Mouse (Mus musculus) adrenal gland, postnatal 36 days (tissue): ENCODE measurements around the gene Llgl1. TPM values are rescaled to one million over a fixed set of nuclear protein-coding genes. Genes with fewer than 3 reads are reported as not detected.

Source experiments
- DNase-seq, 2 experiments: peaks; one replicate each; pipeline ENCODE4 v3.0.0; 2021; ENCODE audit warnings: mixed read lengths in 1 of 2
- long read RNA-seq, 2 experiments: library from polyadenylated mRNA; stranded (forward); transcript quantifications; one replicate each; pipeline ENCODE4 v2.0.0; 2021; ENCODE audit warnings: borderline sequencing depth in 2 of 2
- total RNA-seq, 2 experiments: library from RNA; stranded (reverse); gene quantifications; 2 replicates each; pipeline ENCODE4 v1.2.3; 2021

The Llgl1 gene
- total RNA-seq, result 10 to 100 TPM; 23.6 to 24.7 TPM
- long read RNA-seq, experiment 1, full-length matches to known transcripts, result 3 of 16 reads
- long read RNA-seq, experiment 1, partial matches to known transcripts, result 8 of 16 reads
- long read RNA-seq, experiment 1, other reads (novel, unspliced or antisense), result 5 of 16 reads
- long read RNA-seq, experiment 2, full-length matches to known transcripts, result 7 of 13 reads
- long read RNA-seq, experiment 2, partial matches to known transcripts, result 2 of 13 reads
- long read RNA-seq, experiment 2, other reads (novel, unspliced or antisense), result 4 of 13 reads

DNA sequence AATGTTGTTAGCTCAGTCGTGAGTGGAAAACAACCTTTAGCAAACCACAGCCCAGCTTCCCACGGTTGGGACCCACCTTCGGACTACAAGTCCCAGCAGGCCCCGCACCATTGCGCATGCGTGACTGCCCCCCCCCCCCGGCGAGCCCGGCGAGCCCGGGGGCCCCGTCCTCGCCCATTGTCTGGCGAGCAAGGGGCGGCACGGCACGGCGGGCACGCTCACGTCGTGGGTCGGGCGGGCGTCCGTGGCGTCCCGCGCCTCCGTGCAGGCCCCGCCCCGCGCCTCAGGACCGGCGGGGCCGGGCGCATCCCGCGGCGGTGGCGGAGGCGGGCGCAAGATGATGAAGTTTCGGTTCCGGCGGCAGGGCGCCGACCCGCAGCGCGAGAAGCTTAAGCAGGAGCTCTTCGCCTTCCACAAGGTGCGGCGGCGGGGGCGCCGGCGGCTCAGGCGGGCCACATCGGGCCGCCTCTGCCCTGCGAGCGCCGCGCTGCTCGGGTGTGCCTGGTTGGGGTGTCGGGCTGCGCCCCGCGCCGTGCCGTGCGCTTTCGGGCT lies at the start of gene Llgl1:
TSS of gene Llgl1 (plus strand) at position 200 of the 552 bp plus-strand sequence.
- DNase-seq, result peak; percentile 90 to 94

DNA sequence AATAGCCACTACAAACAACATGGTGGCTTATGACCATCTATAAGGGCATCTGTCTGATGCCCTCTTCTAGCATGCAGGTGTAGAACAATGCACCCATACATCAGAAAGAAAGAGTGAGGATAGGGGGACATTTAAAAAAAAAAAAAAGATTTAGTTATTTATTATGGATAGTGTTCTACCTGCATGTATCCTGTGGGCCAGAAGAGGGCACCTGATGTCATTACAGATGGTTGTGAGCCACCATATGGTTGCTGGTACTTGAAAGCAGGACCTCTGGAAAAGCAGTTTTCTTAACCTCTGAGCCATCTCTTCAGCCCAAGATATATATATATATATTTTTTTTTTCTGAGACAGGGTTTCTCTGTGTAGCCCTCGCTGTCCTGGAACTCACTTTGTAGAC lies 3.4 kb upstream of the Llgl1 start:
- DNase-seq, result no peak

DNA sequence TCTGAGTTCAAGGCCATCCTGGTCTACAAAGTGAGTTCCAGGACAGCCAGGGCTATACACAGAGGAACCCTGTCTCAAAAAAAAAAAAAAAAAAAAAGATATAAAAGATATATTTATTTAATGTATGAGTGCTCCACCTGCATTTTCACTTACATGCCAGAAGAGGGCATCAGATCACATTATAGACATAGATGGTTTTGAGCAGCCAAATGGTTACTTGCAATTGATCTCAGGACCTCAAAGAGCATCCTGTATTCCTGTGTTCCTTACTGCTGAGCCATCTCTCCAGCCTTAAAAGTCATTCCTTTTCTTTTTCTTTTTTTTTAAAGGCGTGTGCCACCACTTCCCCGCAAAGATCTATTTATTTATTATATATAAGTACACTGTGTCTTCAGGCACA lies 2.0 kb upstream of the Llgl1 start:
- no peak for DNase-seq

DNA sequence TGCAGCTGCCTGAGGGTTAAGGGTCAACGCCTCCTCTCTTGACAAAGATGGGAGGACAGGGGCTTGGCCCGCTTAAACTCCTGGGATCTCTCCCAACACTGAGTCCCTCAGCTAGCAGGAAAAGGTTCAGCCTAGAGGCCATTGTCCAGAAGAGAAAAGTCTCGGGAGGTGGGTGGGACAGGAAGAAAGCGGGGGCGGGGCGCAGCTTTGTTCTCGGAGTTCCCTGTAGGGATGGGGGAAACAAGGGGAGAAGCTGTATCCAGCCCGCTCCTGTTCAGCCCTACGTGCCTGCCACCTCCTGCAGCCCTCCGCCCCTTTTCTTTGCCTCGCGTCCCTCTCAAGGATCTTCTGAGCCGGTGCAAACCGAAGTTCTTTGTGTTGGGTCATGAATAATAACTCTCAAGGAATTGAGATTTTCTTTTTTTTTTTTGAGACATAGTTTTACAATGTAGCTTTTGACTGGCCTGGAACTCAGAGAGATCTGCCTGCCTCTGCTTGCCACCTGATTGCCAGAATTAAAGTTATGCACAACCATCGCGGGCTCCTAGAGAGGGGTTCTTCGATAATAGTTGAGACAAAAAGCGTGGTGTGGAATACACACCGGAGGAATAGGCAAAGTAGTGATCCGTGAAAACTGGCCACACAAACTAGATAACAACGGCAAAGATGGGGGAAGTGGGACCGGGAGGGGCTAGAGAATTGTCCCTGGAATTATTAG lies 558 bp upstream of the Llgl1 start:
- DNase-seq, result peak; percentile 67 to 85

DNA sequence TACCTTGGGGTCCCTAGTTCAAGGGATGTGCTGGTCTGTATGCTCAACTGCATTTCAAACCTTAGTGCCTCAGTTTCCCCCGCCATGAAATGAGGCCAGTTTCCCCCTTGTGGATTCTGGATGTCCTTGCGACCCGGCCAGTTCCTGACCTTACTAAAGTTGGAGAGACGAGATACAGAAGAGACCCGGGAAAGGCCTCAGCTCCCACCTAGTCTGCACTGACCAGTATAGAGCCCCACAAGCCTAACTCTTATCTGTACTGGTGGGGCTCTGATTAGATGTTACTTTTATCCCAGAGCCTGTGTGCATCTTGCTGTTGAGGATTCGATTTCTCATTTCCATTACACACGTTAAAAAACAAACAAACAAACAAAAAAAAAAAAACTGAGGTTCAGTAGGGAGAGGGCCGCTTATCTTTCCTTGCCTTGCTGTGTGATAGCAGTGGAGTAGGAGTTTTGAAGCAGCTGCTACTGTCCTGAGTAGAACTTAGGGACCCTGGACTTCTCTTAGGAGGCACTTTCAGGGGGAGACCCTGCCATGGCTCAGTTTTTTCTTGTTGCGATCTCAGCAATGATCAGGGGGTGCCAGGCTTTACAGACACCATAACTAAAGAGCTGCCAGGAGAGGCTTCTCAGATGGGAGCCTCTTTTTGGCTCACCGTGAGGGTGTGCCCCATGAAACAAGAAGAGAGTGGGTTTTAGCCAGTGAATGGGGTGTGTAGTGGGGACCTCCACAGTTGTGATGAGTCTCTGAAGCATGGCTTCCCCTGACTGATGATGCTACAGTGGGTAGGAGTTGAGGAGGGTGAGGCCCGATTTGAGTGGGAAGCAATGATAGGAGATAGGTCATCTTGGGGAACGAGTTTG lies 1.0 kb downstream of the Llgl1 start:
- DNase-seq, result no peak

DNA sequence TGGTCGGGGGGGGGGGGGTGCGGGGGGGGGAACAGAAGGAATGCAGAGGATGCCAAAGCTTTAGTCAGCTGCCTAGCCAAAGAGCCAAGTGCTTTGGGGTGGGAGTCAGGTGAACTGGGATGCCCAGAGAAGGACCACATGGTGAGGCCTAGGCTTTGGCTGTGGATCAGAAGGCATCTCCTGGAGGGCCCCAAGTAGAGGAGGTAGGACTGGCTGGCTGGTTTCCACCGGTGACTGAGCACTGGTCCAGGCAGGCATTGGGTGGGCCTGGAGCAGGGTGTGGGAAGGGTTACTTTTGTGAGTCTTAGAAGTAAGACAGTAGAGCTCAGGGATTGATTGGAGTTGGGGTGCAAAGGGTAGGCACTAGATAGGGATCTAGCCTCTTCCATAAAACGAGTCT lies 2.1 kb downstream of the Llgl1 start:
- no peak for DNase-seq

DNA sequence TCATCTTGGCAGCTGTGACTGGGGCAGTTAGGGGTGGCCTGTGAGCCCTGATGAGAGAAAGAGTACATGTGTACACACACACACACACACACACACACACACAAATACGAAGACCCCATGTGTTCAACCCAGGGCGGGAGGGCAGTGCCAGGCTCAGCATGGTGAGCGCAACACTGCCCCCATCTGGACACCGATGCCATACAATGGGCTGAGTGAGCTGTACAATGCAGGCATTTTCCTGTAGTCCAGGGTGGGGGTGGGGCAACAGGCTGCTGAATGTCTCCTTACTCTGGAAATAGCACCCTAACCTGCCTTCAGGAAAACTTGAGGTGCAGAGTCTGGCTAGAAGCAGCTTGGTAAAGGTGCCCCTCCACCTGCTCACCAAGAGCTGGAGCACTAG lies 3.6 kb downstream of the Llgl1 start:
- DNase-seq, result peak; percentile 76 to 85

DNA sequence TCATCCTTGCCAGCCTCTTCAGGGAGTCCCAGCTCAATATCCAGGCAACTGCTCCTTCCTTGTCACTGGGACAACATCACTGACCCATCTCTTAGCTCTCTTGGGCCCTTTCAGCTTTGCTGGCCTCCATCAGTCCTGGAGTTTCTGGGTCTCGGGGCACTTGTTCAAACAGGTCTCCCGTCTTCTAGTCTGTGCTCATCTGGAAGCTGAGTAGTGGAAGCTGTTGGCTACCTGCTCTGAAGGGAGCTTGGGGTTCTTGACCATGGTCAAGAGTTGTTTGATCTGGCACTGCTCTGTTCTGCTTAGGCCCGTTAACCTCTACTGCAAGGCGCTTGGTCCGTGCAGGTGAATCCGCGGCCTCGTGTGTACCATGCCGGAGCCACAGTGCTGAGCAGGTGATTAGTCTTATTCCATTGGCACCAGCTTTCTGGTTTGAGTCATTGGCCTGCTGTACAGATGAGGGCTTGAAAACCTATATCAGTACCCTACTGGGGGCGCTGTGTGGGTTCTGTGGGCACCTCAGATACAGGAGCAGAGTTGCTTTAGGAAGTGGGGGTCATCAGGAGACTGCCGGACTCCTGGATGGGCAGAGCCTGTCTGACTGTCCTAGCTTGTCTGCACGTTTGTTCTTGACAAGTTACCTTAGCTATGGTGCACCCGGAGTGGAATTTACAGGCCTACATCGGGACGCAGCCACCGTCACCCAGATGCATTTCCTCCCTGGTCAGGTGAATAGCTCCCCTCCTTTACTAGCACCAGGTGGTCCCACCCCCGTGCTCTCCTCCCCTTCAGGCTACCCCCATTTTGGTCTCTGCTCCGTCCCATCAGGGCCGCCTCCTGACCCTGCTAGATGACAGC lies 4.7 kb downstream of the Llgl1 start:
- DNase-seq, result no peak

- no peak for DNase-seq
Measured at GRCm38 (mm10) chr11:60705255-60705654, 5.7 kb downstream of the Llgl1 start.

DNA sequence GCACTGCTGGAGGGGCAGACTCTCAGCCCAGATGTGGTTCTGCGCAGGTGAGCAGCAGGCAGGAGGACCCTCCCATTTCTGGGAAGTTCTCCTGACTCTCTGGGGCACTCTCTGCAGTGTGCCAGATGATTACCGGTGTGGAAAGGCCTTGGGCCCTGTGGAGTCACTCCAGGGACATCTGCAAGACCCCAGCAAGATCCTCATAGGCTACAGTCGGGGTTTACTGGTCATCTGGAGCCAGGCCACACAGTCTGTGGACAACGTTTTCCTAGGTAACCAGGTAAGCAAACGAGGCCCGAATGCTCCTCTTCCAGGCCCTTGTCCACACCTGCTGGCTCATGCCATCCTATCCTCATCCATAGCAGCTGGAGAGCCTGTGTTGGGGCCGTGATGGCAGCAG lies 6.6 kb downstream of the Llgl1 start:
- no peak for DNase-seq

GRCm38 (mm10) chr11:60706696-60707480 lies 7.4 kb downstream of the Llgl1 start:
- no peak for DNase-seq

GRCm38 (mm10) chr11:60707672-60708071 lies 8.1 kb downstream of the Llgl1 start:
- DNase-seq, result peak; percentile 91 to 93

- no peak for DNase-seq
Measured at GRCm38 (mm10) chr11:60708631-60709030, 9.1 kb downstream of the Llgl1 start.

DNA sequence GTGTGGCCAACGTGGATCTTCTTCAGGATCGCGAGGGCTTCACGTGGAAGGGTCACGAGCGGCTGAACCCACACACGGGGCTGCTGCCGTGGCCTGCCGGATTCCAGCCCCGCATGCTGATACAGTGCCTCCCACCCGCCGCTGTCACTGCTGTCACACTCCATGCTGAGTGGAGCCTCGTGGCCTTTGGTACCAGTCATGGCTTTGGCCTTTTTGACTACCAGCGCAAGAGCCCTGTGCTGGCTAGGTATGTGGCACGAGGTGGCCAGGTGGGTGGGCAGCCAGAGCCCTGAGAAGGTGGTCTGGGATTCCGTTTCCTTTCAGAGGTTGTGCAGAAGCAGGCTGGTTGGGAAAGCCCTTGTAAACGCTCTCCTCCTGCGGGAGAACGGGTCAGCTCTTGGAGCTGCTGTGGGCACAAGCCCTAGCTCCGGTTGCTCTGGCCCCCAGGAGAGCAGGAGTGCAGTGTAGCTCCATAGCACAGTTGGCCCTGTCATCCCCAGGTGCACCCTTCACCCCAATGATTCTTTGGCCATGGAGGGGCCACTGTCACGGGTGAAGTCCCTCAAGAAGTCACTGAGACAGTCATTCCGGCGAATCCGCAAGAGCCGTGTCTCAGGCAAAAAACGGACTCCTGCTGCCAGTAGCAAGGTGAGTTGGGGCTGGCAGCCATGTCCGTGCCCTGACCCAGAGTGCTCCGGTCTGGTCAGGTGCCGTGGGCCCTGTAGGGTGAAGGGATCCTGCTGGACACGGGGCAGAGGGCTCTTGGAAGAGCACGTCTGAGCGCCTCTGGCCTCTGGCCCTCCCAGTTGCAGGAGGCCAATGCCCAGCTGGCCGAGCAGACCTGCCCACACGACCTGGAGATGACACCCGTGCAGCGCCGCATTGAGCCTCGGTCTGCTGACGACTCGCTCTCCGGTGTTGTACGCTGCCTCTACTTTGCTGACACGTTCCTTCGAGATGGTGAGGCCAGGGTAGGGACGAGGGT lies 10.2 kb downstream of the Llgl1 start:
- no peak for DNase-seq

GRCm38 (mm10) chr11:60711218-60711617 lies 11.7 kb downstream of the Llgl1 start:
- no peak for DNase-seq

GRCm38 (mm10) chr11:60712040-60712439 lies 12.5 kb downstream of the Llgl1 start:
- DNase-seq, result no peak

DNA sequence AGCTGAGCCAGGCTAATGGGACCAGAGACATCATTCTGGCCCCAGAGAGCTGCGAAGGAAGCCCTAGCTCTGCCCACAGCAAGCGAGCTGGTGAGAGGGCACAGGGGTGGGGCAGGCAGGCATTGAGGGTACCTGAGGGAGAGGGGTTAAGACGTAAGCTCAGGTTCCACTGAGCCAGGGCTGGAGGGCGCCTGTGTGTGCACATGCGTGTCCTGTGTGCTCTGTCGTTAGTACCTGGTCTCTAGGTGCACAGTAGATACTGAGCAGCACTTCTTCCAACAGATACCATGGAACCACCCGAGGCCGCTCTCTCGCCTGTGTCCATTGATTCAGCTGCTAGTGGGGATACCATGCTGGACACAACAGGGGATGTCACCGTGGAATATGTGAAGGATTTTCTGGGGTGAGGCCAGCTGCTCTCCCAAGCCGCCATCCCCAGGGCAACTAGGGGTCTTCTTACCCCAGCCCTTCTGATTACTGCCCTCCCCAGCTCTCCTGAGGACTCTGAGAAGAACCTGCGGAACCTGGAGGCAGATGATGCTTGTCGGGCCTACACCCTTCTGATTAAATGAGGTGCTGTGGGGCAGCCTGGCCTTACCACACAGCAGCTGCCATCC lies 13.2 kb downstream of the Llgl1 start:
- DNase-seq, result no peak

DNA sequence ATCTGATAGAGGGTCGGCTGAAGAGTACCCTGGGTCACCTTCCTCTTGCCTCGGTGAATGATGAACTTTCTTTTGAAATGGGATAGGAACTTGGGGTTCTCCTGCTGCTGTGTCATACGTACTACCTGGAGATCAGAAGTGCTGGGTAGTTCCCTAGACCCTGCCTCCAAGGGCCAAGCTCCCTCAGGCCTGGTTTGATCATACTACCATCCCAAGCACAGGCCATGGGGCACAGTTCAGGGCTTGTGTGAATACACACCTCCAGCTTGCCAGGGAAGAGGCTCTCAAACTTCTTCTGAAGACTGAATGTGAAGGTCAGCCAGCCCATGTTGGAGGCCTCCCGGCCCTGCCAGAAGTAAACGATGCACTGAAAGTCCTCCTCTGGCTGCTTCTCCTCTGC lies 16.3 kb downstream of the Llgl1 start:
- no peak for DNase-seq

- DNase-seq, result no peak
Measured at GRCm38 (mm10) chr11:60719263-60719662, 19.7 kb downstream of the Llgl1 start.
